ENCODE assay signal across 7 mouse cellular contexts in the genomic region with DNA sequence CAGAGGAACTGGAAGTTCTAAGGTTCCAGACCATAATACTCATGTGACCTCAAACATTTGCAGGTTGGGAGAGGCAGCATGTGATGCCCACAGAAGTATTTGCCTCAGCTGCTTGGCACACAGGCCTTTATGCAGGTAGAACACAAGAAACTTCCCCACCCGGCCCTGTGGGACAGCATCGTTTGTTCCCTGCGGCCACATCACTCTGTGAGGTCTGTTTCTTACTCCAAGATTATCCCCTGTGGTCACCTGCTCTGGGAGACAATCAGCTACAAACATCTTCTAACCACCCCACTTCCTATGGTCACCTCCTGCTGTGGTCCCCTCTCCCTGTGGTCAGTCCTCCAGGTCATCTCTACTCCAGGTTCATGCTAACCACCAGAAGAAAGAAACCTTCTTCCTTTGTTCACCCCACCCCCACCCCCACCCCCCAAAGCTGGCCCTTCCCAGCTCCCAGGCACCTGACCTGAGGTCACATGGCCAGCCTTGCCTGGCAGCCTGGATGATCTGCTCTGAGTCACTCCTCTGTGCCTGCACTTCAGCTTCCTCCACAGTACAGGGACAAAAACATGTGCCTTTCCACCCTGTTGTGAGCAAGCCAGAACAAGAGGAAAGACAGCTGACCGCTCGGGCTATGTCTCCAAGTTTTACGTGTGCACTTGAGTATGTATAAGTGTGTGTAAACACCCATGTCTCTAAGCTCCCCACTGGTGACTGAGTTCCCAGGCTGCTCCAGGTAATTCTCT. TPM values are rescaled to one million over a fixed set of nuclear protein-coding genes. Genes with fewer than 3 reads are reported as not detected.
DNase-seq lines count a peak whose midpoint lies in the region; ATAC-seq and TF ChIP-seq lines count a peak whose summit lies in the region.

No protein-coding gene starts in this region.

- TF ChIP-seq CTCF in lung, postnatal 0 days (IDR thresholded peaks at IDR 0.05) = no peak

- no peak overlapping the region for H3K9ac ChIP-seq in intestine, embryonic 15.5 days
- H3K9ac ChIP-seq in lung, postnatal 0 days (replicated peaks; ENCODE audit: low read depth) = no peak overlapping the region

- peak; percentile 70 for ATAC-seq in intestine, embryonic 15.5 days
- ATAC-seq in lung, postnatal 0 days = peak; percentile 92

- no peaks in the 10 kb centered on the region for H3K9me3 ChIP-seq in intestine, embryonic 15.5 days
- no peaks in the 10 kb centered on the region for H3K9me3 ChIP-seq in lung, postnatal 0 days (ENCODE audit: low read length)

- no peak overlapping the region for H3K4me3 ChIP-seq in intestine, embryonic 15.5 days (replicated peaks)
- no peak overlapping the region for H3K4me3 ChIP-seq in lung, postnatal 0 days (ENCODE audit: low read depth, low read length)

- no peak overlapping the region for H3K4me2 ChIP-seq in intestine, embryonic 15.5 days (replicated peaks)
- no peak overlapping the region for H3K4me2 ChIP-seq in lung, postnatal 0 days (replicated peaks; ENCODE audit: low read depth, low read length)

- TF ChIP-seq EP300 in lung, postnatal 0 days (IDR thresholded peaks at IDR 0.05) = peak; percentile 91

- DNase-seq in NIH3T3 (ENCODE audit: low read depth) = peak; percentile 78
- DNase-seq in brain, adult 2 months (ENCODE audit: low read depth, low spot score) = peak; percentile 45
- peak; percentile 94 for DNase-seq in lung, postnatal 0 days (ENCODE audit: low spot score)
- DNase-seq in urinary bladder, adult 2 months (ENCODE audit: low spot score) = no peak
- DNase-seq in thymus, postnatal 0 days (ENCODE audit: low spot score) = no peak
- no peak for DNase-seq in left cerebral cortex, postnatal 14 days (ENCODE audit: low spot score in 2 of 2)

- H3K27me3 ChIP-seq in intestine, embryonic 15.5 days (replicated peaks) = no peaks in the 10 kb centered on the region
- no peaks in the 10 kb centered on the region for H3K27me3 ChIP-seq in lung, postnatal 0 days (replicated peaks; ENCODE audit: insufficient read depth, low read length)

- WGBS in intestine, embryonic 15.5 days = 65% methylated on average over 6 of the region's 6 CpGs
- WGBS in lung, postnatal 0 days = 59% methylated on average over 6 of the region's 6 CpGs

- peak overlapping the region; percentile 58 for H3K27ac ChIP-seq in intestine, embryonic 15.5 days
- peak overlapping the region; percentile 90 for H3K27ac ChIP-seq in lung, postnatal 0 days (ENCODE audit: low read length)

- intact Hi-C loops in left cerebral cortex, postnatal 14 days (cut with DNase I) = no loop called here

- no peaks in the 10 kb centered on the region for H3K36me3 ChIP-seq in intestine, embryonic 15.5 days
- H3K36me3 ChIP-seq in lung, postnatal 0 days (ENCODE audit: insufficient read depth, low read length) = no peaks in the 10 kb centered on the region

- peaks cover 36% of the 10 kb centered on the region for H3K4me1 ChIP-seq in intestine, embryonic 15.5 days (replicated peaks)
- H3K4me1 ChIP-seq in lung, postnatal 0 days (ENCODE audit: insufficient read depth, low read depth, low read length) = peaks cover 40% of the 10 kb centered on the region

RNA-seq across cellular contexts. Expression of gene Sik1, which starts 21.1 kb away (rescaled TPM):
- polyA plus RNA-seq in intestine, embryonic 15.5 days (2015; fragmentation: Nextera tagmentation; extraction: Ambion mirVana) = 8.8 and 9.2 TPM in 2 replicates
- 29.5 and 35.9 TPM in 2 replicates for polyA plus RNA-seq in lung, postnatal 0 days (2015; fragmentation: Nextera tagmentation; extraction: Ambion mirVana)
- polyA plus RNA-seq in urinary bladder, adult 2 months (2012; rRNA removed) = 32.3 and 34.9 TPM in 2 replicates
- polyA plus RNA-seq in thymus, postnatal 0 days (2015; fragmentation: Nextera tagmentation; extraction: Ambion mirVana) = 12.4 and 14.2 TPM in 2 replicates
- total RNA-seq in left cerebral cortex, postnatal 14 days (2021) = 10 to 100 TPM; 18.8 to 21.6 TPM

Comparison
In these comparisons a context has a peak if more than half of its experiments do, and no peak if none do; other contexts are left out.
1. DNase-seq: peak in NIH3T3 (single experiment), brain, adult 2 months (single experiment) and lung, postnatal 0 days (single experiment); none in urinary bladder, adult 2 months (single experiment), thymus, postnatal 0 days (single experiment) and left cerebral cortex, postnatal 14 days (0 of 2).